ENCODE assay signal across 11 mouse cellular contexts in the genomic region with DNA sequence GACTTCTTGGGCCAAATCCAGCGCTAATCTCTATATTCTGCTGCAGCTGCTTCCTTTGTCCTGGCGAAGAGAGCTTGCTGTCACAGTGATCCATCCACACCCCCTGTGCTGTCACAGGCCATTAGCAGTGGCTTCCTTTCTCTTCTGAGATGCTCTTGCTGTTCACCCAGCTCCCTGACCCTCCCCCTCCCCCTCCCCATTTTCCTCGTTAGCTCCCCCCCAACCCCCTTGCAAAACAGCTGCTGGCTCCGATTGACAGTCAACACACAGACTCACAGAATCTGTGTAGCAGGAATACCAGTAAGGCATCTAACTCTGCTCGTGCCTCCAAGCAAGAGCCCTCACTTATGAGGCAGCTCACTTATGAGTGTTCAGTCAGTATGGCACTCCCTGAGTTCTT. TPM values are rescaled to one million over a fixed set of nuclear protein-coding genes. Genes with fewer than 3 reads are reported as not detected.
DNase-seq lines count a peak whose midpoint lies in the region; ATAC-seq and TF ChIP-seq lines count a peak whose summit lies in the region.
"Had no signal": no experiment of that assay in that cellular context is flagged by ENCODE, and none has a peak within 500 bp of the region (broad histone marks: within the 10 kb centered on the region; RNA-seq: fewer than 3 reads in every experiment).

No protein-coding gene starts in this region.

- H3K4me2 ChIP-seq in forebrain, embryonic 12.5 days, result peak overlapping the region; percentile 80; the same call in 1 of the 2 replicates
- H3K4me2 ChIP-seq in neural tube, embryonic 15.5 days, result peak overlapping the region; percentile 97
- H3K4me2 ChIP-seq in liver, embryonic 11.5 days, result no peak overlapping the region

- DNase-seq in left cerebral cortex, postnatal 4 days, result peak; percentile 27
- DNase-seq in left cerebral cortex, postnatal 36 days (ENCODE audit: low spot score in 2 of 2), result no peak
- peak; percentile 52 for DNase-seq in mesoderm, embryonic 11.5 days (ENCODE audit: low read depth, low spot score)
- no peak for DNase-seq in spleen, postnatal 14 days (ENCODE audit: low spot score in 2 of 2)
- DNase-seq in layer of hippocampus, adult 2 months (ENCODE audit: low spot score in 2 of 2), result no peak
- no peak for DNase-seq in liver, embryonic 11.5 days (ENCODE audit: low spot score)
- DNase-seq: kidney, adult 8-10 months had no signal

- no peaks in the 10 kb centered on the region for H3K36me3 ChIP-seq in forebrain, embryonic 12.5 days (replicated peaks)
- H3K36me3 ChIP-seq in neural tube, embryonic 15.5 days, result no peaks in the 10 kb centered on the region
- no peaks in the 10 kb centered on the region for H3K36me3 ChIP-seq in liver, embryonic 11.5 days (ENCODE audit: control insufficient read depth, insufficient read depth, low read length)

- H3K27me3 ChIP-seq in forebrain, embryonic 12.5 days, result no peaks in the 10 kb centered on the region
- no peaks in the 10 kb centered on the region for H3K27me3 ChIP-seq in neural tube, embryonic 15.5 days (replicated peaks)
- no peaks in the 10 kb centered on the region; the same call in 1 of the 2 replicates for H3K27me3 ChIP-seq in liver, embryonic 11.5 days (replicated peaks; ENCODE audit: control insufficient read depth, insufficient read depth, low read length)

- no peak for TF ChIP-seq CTCF in layer of hippocampus, adult 2 months (conservative IDR thresholded peaks at IDR 0.05)

- intact Hi-C loops in left cerebral cortex, postnatal 4 days (cut with DNase I), result no loop called here
- intact Hi-C loops in left cerebral cortex, postnatal 36 days (cut with DNase I), result no loop called here

- H3K4me1 ChIP-seq in forebrain, embryonic 12.5 days, result peaks cover 27% of the 10 kb centered on the region
- H3K4me1 ChIP-seq in neural tube, embryonic 15.5 days, result peaks cover 28% of the 10 kb centered on the region
- peaks cover 3% of the 10 kb centered on the region; the same call in 1 of the 2 replicates for H3K4me1 ChIP-seq in liver, embryonic 11.5 days (replicated peaks; ENCODE audit: control insufficient read depth, insufficient read depth, low read length)

- WGBS in forebrain, embryonic 12.5 days, result 14% methylated on average over 5 of the region's 5 CpGs
- WGBS in neural tube, embryonic 15.5 days, result 15% methylated on average over 5 of the region's 5 CpGs
- 39% methylated on average over 5 of the region's 5 CpGs for WGBS in liver, embryonic 11.5 days

- 0 out of 2 replicates have a peak overlapping the region, but pooled peaks have one; percentile 21 for H3K9ac ChIP-seq in forebrain, embryonic 12.5 days
- 0 out of 2 replicates have a peak overlapping the region, but pooled peaks have one; percentile 4 for H3K9ac ChIP-seq in neural tube, embryonic 15.5 days (replicated peaks)
- H3K9ac ChIP-seq in liver, embryonic 11.5 days (ENCODE audit: low read depth, low read length), result no peak overlapping the region

- no peaks in the 10 kb centered on the region for H3K9me3 ChIP-seq in forebrain, embryonic 12.5 days
- H3K9me3 ChIP-seq in neural tube, embryonic 15.5 days (replicated peaks), result no peaks in the 10 kb centered on the region; the same call in 1 of the 2 replicates
- H3K9me3 ChIP-seq in liver, embryonic 11.5 days (ENCODE audit: control insufficient read depth, low read length), result no peaks in the 10 kb centered on the region

- H3K27ac ChIP-seq in forebrain, embryonic 12.5 days, result peak overlapping the region; percentile 83
- H3K27ac ChIP-seq in neural tube, embryonic 15.5 days (replicated peaks), result peak overlapping the region; percentile 86
- no peak overlapping the region for H3K27ac ChIP-seq in layer of hippocampus, adult 2 months
- H3K27ac ChIP-seq in liver, embryonic 11.5 days (ENCODE audit: low read depth, low read length), result no peak overlapping the region
- H3K27ac ChIP-seq: left cerebral cortex, adult 2 months had no signal

- ATAC-seq in forebrain, embryonic 12.5 days (ENCODE audit: low FRiP score), result peak; percentile 69
- ATAC-seq in neural tube, embryonic 15.5 days (ENCODE audit: low FRiP score), result no peak
- no peak for ATAC-seq in liver, embryonic 11.5 days (replicated peaks; ENCODE audit: low FRiP score)
- ATAC-seq: CD4-positive, CD25-positive, alpha-beta regulatory T cell, adult 4 months had no signal

- H3K4me3 ChIP-seq in forebrain, embryonic 12.5 days (replicated peaks), result no peak overlapping the region
- H3K4me3 ChIP-seq in neural tube, embryonic 15.5 days (replicated peaks), result no peak overlapping the region
- H3K4me3 ChIP-seq in layer of hippocampus, adult 2 months, result no peak overlapping the region
- no peak overlapping the region for H3K4me3 ChIP-seq in liver, embryonic 11.5 days (ENCODE audit: low read depth, low read length)
- H3K4me3 ChIP-seq: left cerebral cortex, adult 2 months had no signal

RNA-seq across cellular contexts. Expression of gene Tmem169, which starts 2.7 kb away (rescaled TPM):
- 10 to 100 TPM; 35.1 to 38.4 TPM for total RNA-seq in left cerebral cortex, postnatal 4 days (2021)
- total RNA-seq in left cerebral cortex, postnatal 36 days (2021), result 10 to 100 TPM; 19.2 to 21.8 TPM
- 20.4 and 21.0 TPM in 2 replicates for polyA plus RNA-seq in forebrain, embryonic 12.5 days (2016; fragmentation: Nextera tagmentation; extraction: Ambion mirVana)
- 30.9 and 32.8 TPM in 2 replicates for polyA plus RNA-seq in neural tube, embryonic 15.5 days (2015; fragmentation: Nextera tagmentation; extraction: Ambion mirVana)
- total RNA-seq in layer of hippocampus, adult 2 months (2021), result 10 to 100 TPM; 13.6 to 17.1 TPM
- polyA plus RNA-seq in liver, embryonic 11.5 days (2014; fragmentation: Nextera tagmentation; extraction: Ambion mirVana), result 0.77 and 0.90 TPM in 2 replicates

RNA-seq across cellular contexts. Expression of gene Pecr, which starts 2.8 kb away (rescaled TPM):
- 1 to 10 TPM; 4.8 to 5.6 TPM for total RNA-seq in left cerebral cortex, postnatal 4 days (2021)
- total RNA-seq in left cerebral cortex, postnatal 36 days (2021), result 1 to 10 TPM; 3.7 to 5.2 TPM
- 15.0 and 15.2 TPM in 2 replicates for polyA plus RNA-seq in forebrain, embryonic 12.5 days (2016; fragmentation: Nextera tagmentation; extraction: Ambion mirVana)
- polyA plus RNA-seq in neural tube, embryonic 15.5 days (2015; fragmentation: Nextera tagmentation; extraction: Ambion mirVana), result 8.0 and 14.8 TPM in 2 replicates
- total RNA-seq in layer of hippocampus, adult 2 months (2021), result 1 to 10 TPM; 5.4 to 6.7 TPM
- polyA plus RNA-seq in liver, embryonic 11.5 days (2014; fragmentation: Nextera tagmentation; extraction: Ambion mirVana), result 40.2 and 43.2 TPM in 2 replicates

RNA-seq across cellular contexts. Expression of gene Xrcc5, which starts 20.3 kb away (rescaled TPM):
- 10 to 100 TPM; 11.0 to 12.2 TPM for total RNA-seq in left cerebral cortex, postnatal 4 days (2021)
- 10 to 100 TPM; 15.6 to 16.1 TPM for total RNA-seq in left cerebral cortex, postnatal 36 days (2021)
- polyA plus RNA-seq in forebrain, embryonic 12.5 days (2016; fragmentation: Nextera tagmentation; extraction: Ambion mirVana), result 45.0 and 45.2 TPM in 2 replicates
- polyA plus RNA-seq in neural tube, embryonic 15.5 days (2015; fragmentation: Nextera tagmentation; extraction: Ambion mirVana), result 15.1 and 27.7 TPM in 2 replicates
- total RNA-seq in layer of hippocampus, adult 2 months (2021), result 10 to 100 TPM; 14.2 to 14.8 TPM
- 43.5 and 47.3 TPM in 2 replicates for polyA plus RNA-seq in liver, embryonic 11.5 days (2014; fragmentation: Nextera tagmentation; extraction: Ambion mirVana)

Comparison
In these comparisons a context has a peak if more than half of its experiments do, and no peak if none do; other contexts are left out.
1. DNase-seq: peak in left cerebral cortex, postnatal 4 days (single experiment) and mesoderm, embryonic 11.5 days (single experiment); none in left cerebral cortex, postnatal 36 days (0 of 2), spleen, postnatal 14 days (0 of 2), layer of hippocampus, adult 2 months (0 of 2) and liver, embryonic 11.5 days (single experiment).
2. H3K27ac ChIP-seq: peak in forebrain, embryonic 12.5 days (single experiment) and neural tube, embryonic 15.5 days (single experiment); none in layer of hippocampus, adult 2 months (single experiment) and liver, embryonic 11.5 days (single experiment).